Mouse (Mus musculus) olfactory bulb, adult 2 months (tissue): ENCODE measurements at regions not wholly inside any gene's neighbourhood (a gene's known extent, or its start where the extent isn't known, plus 50 kb on each side); places are given as distances from the start of the nearest gene placed in this dataset.

Source experiments
- H3K27ac ChIP-seq: fragments of 200-500 bp; 2 replicates; pipeline ENCODE4 v1.5.1; 2012; ENCODE audit warnings: low read depth, low read length; ENCODE audit not compliant: insufficient read depth
- H3K4me1 ChIP-seq: fragments of 200-500 bp; 2 replicates; pipeline ENCODE4 v1.6.1; 2012; ENCODE audit warnings: low read length; ENCODE audit not compliant: control insufficient read depth, insufficient read depth
- H3K4me3 ChIP-seq: fragments of 200-500 bp; 2 replicates; pipeline ENCODE4 v1.5.1; 2012; ENCODE audit warnings: mild to moderate bottlenecking, low read depth, low read length, moderate library complexity; ENCODE audit not compliant: insufficient read depth
- CTCF ChIP-seq: fragments of 200-500 bp; IDR thresholded peaks from 2 replicates; pipeline ENCODE4 v1.5.1; 2012; ENCODE audit warnings: low read depth, mild to moderate bottlenecking, low read length, moderate library complexity; ENCODE audit not compliant: insufficient read depth
- POLR2A ChIP-seq: fragments of 200-500 bp; IDR thresholded peaks from 2 replicates; pipeline ENCODE4 v1.6.1; 2012; ENCODE audit warnings: mild to moderate bottlenecking, low read depth, low read length, moderate library complexity; ENCODE audit not compliant: insufficient read depth
- WGBS: fragments of 180-500 bp; shearing (Covaris S2); methylation state at CpG from one replicate; pipeline ENCODE4 v1.1.7; 2018; 5-methylcytosine and 5-hydroxymethylcytosine counted together

DNA sequence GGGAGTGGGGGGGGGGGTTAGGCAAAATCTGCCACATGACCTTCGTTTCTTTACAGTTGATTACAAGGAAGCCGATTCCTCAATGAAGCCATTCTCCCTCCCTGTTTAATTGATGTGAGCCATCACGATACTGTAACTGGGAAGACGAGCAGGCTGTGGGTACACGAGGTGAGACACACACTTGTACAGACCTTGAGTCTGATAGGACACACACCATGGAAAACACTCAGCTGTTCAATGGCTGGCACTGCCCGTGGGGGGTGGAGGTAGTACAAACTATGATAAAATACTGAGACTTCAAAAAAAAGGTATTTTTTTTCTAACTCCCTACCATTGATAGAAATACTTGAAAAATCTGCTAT, 257.3 kb upstream of the Adgrl2 start:
- no peaks in the 10 kb centered on the region for H3K4me1 ChIP-seq
- no peak overlapping the region for H3K27ac ChIP-seq
- WGBS: 36% methylated on average over 6 of the region's 6 CpGs
- H3K4me3 ChIP-seq: no peak overlapping the region
- TF ChIP-seq POLR2A (no peak), CTCF (no peak)

DNA sequence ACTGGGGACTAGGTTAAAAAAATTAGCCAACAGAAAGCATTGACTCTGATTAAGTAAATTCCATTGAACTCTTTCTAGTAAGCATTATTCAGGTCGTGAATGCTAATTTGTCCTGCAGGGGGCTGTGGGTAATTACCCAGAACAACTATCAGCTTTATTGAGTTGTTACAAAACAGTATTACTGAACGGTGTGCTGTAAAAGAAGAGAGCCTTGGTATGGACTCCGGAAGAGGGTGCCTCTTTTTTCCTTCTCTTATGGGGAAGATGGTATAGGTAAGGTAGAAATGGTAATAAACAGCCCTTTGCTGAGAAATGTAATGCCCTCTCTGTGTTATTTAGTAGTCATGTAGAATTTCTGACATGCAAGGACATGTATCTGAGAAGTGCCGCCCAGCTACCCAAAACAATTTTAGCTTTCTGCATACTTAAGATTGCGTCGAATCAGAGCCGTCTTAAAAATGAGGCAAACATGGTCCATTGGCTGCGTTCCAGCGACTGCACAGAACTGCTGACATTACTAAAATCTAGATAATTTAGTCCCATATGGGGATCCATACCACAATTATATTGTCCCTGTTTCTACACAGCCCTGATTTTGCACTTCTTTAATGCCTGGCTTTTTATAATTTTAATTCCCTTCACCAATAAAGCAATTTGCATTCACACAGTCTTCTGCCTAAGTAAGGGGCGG, 256.7 kb upstream of the Adgrl2 start:
- TF ChIP-seq POLR2A (no peak), CTCF (no peak)
- Histone ChIP-seq H3K27ac (no peak overlapping the region), H3K4me1 (no peaks in the 10 kb centered on the region), H3K4me3 (no peak overlapping the region)
- 27% methylated on average over 10 of the region's 10 CpGs for WGBS

DNA sequence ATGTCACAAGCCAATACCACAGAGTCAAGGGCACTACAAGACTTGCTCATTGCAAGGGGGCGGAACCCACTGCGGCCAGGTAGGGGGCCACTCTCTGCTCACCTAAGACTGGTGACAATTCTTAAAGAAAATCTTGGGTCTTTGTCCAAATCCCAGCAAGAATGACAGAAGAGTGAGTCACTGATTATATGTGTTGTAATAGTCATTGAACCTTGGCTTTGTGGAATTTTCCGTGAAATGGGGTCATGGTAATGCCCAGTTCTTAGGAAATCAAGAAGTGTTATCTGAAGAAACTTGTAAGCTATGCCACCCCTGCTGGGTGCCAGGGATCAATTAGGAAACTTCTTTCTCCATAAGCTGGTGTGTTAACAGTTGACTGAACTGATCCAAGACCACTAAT, 249.3 kb upstream of the Adgrl2 start:
- Histone ChIP-seq H3K4me1 (no peaks in the 10 kb centered on the region), H3K4me3 (no peak overlapping the region), H3K27ac (no peak overlapping the region)
- TF ChIP-seq CTCF (no peak), POLR2A (no peak)
- WGBS: 95% methylated on average over 3 of the region's 3 CpGs

DNA sequence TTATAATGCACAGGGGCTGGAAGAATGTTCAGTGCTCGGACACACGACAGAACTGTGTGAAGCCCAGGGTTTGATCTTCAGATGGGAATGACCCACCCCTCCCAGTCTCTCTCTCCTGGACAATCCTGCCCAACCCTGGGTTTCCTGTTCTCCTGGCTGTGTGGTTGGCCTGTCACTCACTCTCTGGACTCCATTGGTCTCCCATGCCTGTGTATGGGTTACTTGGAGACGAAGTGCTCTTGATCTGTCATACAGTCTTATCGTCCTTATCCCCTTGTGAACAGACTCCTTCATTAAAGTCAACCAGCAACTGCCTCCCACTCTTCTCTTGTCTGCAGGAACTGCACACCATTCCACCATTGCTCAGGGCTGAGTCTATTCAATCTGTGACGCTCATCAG, 247.7 kb upstream of the Adgrl2 start:
- WGBS: 93% methylated on average over 5 of the region's 5 CpGs
- Histone ChIP-seq H3K4me1 (no peaks in the 10 kb centered on the region), H3K4me3 (no peak overlapping the region), H3K27ac (no peak overlapping the region)
- TF ChIP-seq CTCF: no peak
- TF ChIP-seq POLR2A: no peak

DNA sequence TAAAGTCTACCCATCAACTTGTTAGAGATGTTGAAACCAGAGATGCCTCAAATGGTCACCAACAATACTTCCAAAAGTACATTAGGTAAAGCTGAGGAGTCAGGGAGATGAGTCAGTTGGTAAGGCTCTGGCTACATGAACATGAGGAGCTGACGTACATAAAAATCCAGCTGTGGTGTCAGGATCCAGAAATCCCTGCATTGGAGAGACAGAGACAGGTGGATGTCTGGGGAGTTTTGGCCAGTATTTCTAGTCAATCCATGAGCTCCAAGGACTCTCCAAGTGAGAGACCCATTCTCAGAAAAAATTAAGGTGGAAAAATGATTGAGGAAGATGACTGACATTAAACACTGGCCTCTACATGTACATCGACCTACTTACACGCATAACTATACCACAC, 244.8 kb upstream of the Adgrl2 start:
- no peak for TF ChIP-seq CTCF
- TF ChIP-seq POLR2A: no peak
- H3K4me3 ChIP-seq: no peak overlapping the region
- no peak overlapping the region for H3K27ac ChIP-seq
- 95% methylated on average over 3 of the region's 3 CpGs for WGBS
- no peaks in the 10 kb centered on the region for H3K4me1 ChIP-seq

DNA sequence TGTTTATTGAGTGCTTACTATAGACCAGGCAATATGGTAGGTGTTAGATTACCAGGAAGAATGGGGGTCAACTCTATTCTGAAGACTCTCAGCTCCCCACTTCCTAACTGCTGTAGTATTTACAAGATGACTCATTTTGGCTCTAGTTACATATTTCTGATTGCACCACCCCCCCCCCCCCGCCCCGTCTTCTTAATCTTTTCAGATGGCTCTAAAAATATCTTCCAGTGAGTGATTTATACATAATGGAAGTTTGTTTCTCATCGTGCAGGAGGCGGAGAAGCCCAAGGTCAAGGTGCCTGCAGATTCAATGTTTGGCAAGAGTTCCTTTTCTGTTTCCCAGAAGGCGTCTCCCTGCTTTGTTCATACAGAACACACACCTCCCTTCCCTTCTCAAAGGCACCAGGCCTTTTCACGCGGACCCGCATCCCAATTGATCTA, 243.4 kb upstream of the Adgrl2 start:
- no peak for TF ChIP-seq POLR2A
- TF ChIP-seq CTCF: no peak
- Histone ChIP-seq H3K27ac (no peak overlapping the region), H3K4me3 (no peak overlapping the region), H3K4me1 (no peaks in the 10 kb centered on the region)
- 71% methylated on average over 8 of the region's 8 CpGs for WGBS

DNA sequence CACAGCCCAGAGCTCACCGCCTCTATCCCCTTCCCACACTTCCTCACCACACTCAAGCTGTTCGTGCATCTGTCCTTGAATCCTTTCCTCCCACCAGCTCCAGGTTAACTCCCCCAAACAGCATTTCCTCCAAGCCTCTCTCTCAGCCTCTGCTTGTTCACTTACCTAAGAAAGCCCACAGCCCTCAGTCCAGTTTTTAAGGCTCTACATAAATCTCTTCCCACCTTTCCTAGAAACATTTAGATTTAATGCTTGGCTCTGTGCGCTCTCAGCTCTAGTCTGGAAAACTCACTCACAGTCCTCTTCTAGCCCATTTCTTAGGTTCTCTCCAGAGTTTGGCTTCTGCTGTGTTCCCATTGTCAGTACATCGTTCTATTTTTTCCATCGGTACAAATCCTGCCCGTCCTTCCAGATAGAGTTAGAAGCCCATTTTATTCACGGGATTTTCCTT, 242.9 kb upstream of the Adgrl2 start:
- Histone ChIP-seq H3K4me1 (no peaks in the 10 kb centered on the region), H3K4me3 (no peak overlapping the region), H3K27ac (no peak overlapping the region)
- WGBS: 72% methylated on average over 7 of the region's 7 CpGs
- TF ChIP-seq CTCF (no peak), POLR2A (no peak)

DNA sequence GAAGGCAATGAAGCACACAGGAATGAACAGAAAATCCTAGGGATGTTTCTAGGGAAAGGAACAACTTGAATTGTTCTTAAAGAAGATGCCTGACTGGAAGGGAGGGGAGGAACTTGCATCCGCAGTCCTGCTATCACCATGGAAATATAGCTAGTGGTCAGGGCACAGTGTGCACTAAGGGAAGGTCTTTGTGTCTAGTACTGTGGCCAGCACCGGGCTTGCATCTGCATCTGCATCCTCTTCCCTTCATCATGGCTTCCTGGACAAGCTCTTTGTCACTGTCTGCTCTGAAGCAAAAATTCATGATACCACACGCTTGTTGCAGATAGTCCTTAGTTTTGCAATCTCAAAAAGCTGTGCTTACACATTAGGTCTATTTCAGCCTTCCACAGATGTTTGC, 241.0 kb upstream of the Adgrl2 start:
- Histone ChIP-seq H3K4me1 (no peaks in the 10 kb centered on the region), H3K27ac (no peak overlapping the region), H3K4me3 (no peak overlapping the region)
- WGBS: 92% methylated on average over 3 of the region's 3 CpGs
- no peak for TF ChIP-seq POLR2A
- no peak for TF ChIP-seq CTCF

DNA sequence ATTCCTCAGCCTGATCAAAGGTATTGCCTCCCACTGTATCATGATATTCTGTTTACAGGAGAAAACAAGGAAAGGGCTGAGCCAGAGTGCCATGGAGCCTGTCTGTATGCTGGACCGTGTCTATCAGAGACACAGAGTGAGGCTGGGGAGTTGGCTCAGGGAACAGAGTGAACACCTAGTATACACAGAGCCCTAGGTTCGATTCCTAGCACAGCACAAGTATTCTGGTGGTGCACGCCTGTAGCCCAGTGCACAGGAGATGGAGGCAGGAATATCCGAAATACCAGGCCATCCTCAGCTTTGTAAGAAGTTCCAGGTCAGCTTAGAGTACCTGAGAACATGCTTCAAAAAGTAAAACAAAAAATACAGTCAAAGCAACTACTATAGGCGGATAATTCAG, 237.2 kb upstream of the Adgrl2 start:
- WGBS: 94% methylated on average over 5 of the region's 5 CpGs
- no peaks in the 10 kb centered on the region for H3K4me1 ChIP-seq

More for the DNA sequence above, 237.2 kb upstream of the Adgrl2 start:
- Histone ChIP-seq H3K27ac (no peak overlapping the region), H3K4me3 (no peak overlapping the region)
- TF ChIP-seq CTCF (no peak), POLR2A (no peak)
